Mouse (Mus musculus): ENCODE measurements at regions not wholly inside any gene's neighbourhood (a gene's known extent, or its start where the extent isn't known, plus 50 kb on each side); places are given as distances from the start of the nearest gene placed in this dataset.

DNA sequence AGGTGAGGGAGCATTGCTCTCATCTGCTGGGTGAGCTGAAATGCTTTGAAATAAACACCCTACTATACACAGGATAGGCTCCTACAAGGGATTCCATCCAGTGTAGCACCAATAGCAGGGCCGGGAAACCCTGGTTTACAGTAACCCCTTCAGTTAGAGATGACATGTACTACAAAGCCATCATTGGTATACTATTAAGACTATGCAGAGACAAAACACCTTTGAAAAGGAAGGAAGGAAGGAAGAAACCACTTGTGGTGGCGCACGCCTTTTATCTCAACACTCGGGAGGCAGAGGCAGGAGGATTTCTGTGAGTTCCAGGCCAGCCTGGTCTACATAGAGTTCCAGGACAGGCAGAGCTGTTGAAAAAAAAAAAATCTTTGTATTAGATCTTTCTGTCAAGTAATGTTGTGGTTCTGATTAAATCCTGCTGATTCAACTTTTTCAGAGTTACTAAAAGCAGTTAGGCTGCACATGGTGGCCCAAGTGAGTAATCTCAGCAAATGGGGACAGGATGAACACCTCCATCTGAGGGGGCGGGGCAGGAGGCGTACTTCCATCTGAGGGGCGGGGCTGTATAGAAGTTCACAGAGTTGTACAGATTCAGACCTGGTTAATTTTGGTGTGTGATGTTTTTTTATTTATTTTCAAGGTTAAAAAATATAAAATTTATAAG lies 53.2 kb upstream of the Cpsf6 start:
- Histone ChIP-seq H3K4me1 (ENCODE audit: control insufficient read depth, insufficient read depth, low read length) (peaks cover 10% of the 10 kb centered on the region), H3K4me2 (ENCODE audit: low read depth, low read length) (peak overlapping the region; percentile 42), H3K9ac (ENCODE audit: low read length) (no peak overlapping the region), H3K9me3 (replicated peaks; ENCODE audit: control insufficient read depth, low read length) (no peaks in the 10 kb centered on the region), H3K27ac (ENCODE audit: low read length) (no peak overlapping the region), H3K27me3 (ENCODE audit: control insufficient read depth, insufficient read depth, low read length) (no peaks in the 10 kb centered on the region), H3K4me3 (replicated peaks; ENCODE audit: low read length) (no peak overlapping the region), H3K36me3 (ENCODE audit: control insufficient read depth, insufficient read depth, low read length) (no peaks in the 10 kb centered on the region)
- ATAC-seq (ENCODE audit: insufficient read depth, low FRiP score) = no peak
- 88% methylated on average over 7 of the region's 7 CpGs for WGBS

GRCm38 (mm10) chr10:117432415-117432814 lies 52.6 kb upstream of the Cpsf6 start:
- 0 out of 2 replicates have a peak, but pooled peaks have one; percentile 34 for ATAC-seq (ENCODE audit: insufficient read depth, low FRiP score)
- Histone ChIP-seq H3K9ac (ENCODE audit: low read length) (no peak overlapping the region), H3K4me3 (replicated peaks; ENCODE audit: low read length) (peak overlapping the region; percentile 11), H3K36me3 (ENCODE audit: control insufficient read depth, insufficient read depth, low read length) (no peaks in the 10 kb centered on the region), H3K27ac (ENCODE audit: low read length) (no peak overlapping the region), H3K27me3 (ENCODE audit: control insufficient read depth, insufficient read depth, low read length) (no peaks in the 10 kb centered on the region), H3K4me2 (ENCODE audit: low read depth, low read length) (peak overlapping the region; percentile 42), H3K9me3 (replicated peaks; ENCODE audit: control insufficient read depth, low read length) (no peaks in the 10 kb centered on the region), H3K4me1 (ENCODE audit: control insufficient read depth, insufficient read depth, low read length) (peaks cover 10% of the 10 kb centered on the region)
- 8% methylated on average over 21 of the region's 21 CpGs for WGBS

- 67% methylated on average over 12 of the region's 12 CpGs for whole genome bisulfite sequencing
- H3K9me3 ChIP-seq (replicated peaks; ENCODE audit: control insufficient read depth, low read length) = no peaks in the 10 kb centered on the region
- no peak overlapping the region for H3K27ac ChIP-seq (ENCODE audit: low read length)
- H3K27me3 ChIP-seq (ENCODE audit: control insufficient read depth, insufficient read depth, low read length) = no peaks in the 10 kb centered on the region
- H3K4me3 ChIP-seq (replicated peaks; ENCODE audit: low read length) = peak overlapping the region; percentile 11; the same call in 1 of the 2 replicates
- H3K36me3 ChIP-seq (ENCODE audit: control insufficient read depth, insufficient read depth, low read length) = no peaks in the 10 kb centered on the region
- no peak overlapping the region for H3K9ac ChIP-seq (ENCODE audit: low read length)
- no peak for ATAC-seq (ENCODE audit: insufficient read depth, low FRiP score)
- peaks cover 10% of the 10 kb centered on the region for H3K4me1 ChIP-seq (ENCODE audit: control insufficient read depth, insufficient read depth, low read length)
- H3K4me2 ChIP-seq (ENCODE audit: low read depth, low read length) = peak overlapping the region; percentile 42; the same call in 1 of the 2 replicates
Observed at GRCm38 (mm10) chr10:117431850-117432249, 52.0 kb upstream of the Cpsf6 start.

- no peak for ATAC-seq (ENCODE audit: insufficient read depth, low FRiP score)
- Histone ChIP-seq H3K4me2 (ENCODE audit: low read depth, low read length) (no peak overlapping the region), H3K4me3 (replicated peaks; ENCODE audit: low read length) (no peak overlapping the region), H3K9me3 (replicated peaks; ENCODE audit: control insufficient read depth, low read length) (no peaks in the 10 kb centered on the region), H3K4me1 (ENCODE audit: control insufficient read depth, insufficient read depth, low read length) (peaks cover 10% of the 10 kb centered on the region), H3K27ac (ENCODE audit: low read length) (no peak overlapping the region), H3K27me3 (ENCODE audit: control insufficient read depth, insufficient read depth, low read length) (no peaks in the 10 kb centered on the region), H3K9ac (ENCODE audit: low read length) (no peak overlapping the region), H3K36me3 (ENCODE audit: control insufficient read depth, insufficient read depth, low read length) (no peaks in the 10 kb centered on the region)
- 84% methylated on average over 3 of the region's 3 CpGs for WGBS
Observed at GRCm38 (mm10) chr10:117431086-117431619, 51.3 kb upstream of the Cpsf6 start.

DNA sequence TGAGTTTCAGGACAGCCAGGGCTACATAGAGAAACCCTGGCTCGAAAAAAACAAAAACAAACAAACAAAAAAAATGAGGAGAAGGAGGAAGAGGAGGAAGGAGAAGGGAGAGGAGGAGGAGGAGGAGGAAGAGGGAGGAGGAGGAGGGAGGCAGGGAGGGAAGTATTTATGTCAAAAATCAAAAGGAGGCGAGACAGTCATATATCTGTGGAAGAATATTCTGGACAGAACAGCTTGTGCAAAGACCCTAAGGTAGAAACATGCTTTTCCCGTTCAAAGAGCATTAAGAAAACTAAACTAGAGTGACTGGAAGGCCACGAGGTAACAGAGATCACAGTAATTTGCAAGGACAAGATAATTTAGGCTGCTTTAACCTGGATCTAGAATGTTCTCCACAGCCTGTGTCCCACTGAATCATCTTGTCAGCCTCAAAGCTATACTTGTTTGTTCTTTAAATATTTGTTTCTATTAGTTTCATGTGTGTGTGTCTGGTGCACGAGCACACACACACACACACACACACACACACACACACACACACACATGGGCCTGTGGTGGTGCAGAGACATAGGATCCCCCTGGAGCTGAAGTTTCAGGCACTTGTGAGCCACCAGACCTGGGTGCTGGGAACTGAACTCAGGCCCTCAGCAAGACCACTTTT lies 50.5 kb upstream of the Cpsf6 start:
- Histone ChIP-seq H3K9ac (ENCODE audit: low read length) (no peak overlapping the region), H3K4me1 (ENCODE audit: control insufficient read depth, insufficient read depth, low read length) (peaks cover 10% of the 10 kb centered on the region), H3K27me3 (ENCODE audit: control insufficient read depth, insufficient read depth, low read length) (no peaks in the 10 kb centered on the region), H3K27ac (ENCODE audit: low read length) (no peak overlapping the region), H3K36me3 (ENCODE audit: control insufficient read depth, insufficient read depth, low read length) (no peaks in the 10 kb centered on the region), H3K4me3 (replicated peaks; ENCODE audit: low read length) (no peak overlapping the region), H3K9me3 (replicated peaks; ENCODE audit: control insufficient read depth, low read length) (no peaks in the 10 kb centered on the region), H3K4me2 (ENCODE audit: low read depth, low read length) (no peak overlapping the region)
- no peak for ATAC-seq (ENCODE audit: insufficient read depth, low FRiP score)
- 72% methylated on average over 5 of the region's 5 CpGs for WGBS

- Histone ChIP-seq H3K9me3 (replicated peaks; ENCODE audit: control insufficient read depth, low read length) (no peaks in the 10 kb centered on the region), H3K4me2 (ENCODE audit: low read depth, low read length) (no peak overlapping the region), H3K4me3 (replicated peaks; ENCODE audit: low read length) (no peak overlapping the region), H3K36me3 (ENCODE audit: control insufficient read depth, insufficient read depth, low read length) (no peaks in the 10 kb centered on the region), H3K9ac (ENCODE audit: low read length) (no peak overlapping the region), H3K27ac (ENCODE audit: low read length) (no peak overlapping the region), H3K27me3 (ENCODE audit: control insufficient read depth, insufficient read depth, low read length) (no peaks in the 10 kb centered on the region), H3K4me1 (ENCODE audit: control insufficient read depth, insufficient read depth, low read length) (peaks cover 5% of the 10 kb centered on the region; the same call in 1 of the 2 replicates)
- no peak for ATAC-seq (ENCODE audit: insufficient read depth, low FRiP score)
- WGBS = 89% methylated on average over 19 of the region's 19 CpGs
Observed at GRCm38 (mm10) chr10:117429459-117430183, 49.8 kb upstream of the Cpsf6 start.
